Mouse (Mus musculus) limb, embryonic 12.5 days (tissue): ENCODE data around the gene Ankrd35. TPM values are rescaled to one million over a fixed set of nuclear protein-coding genes. Genes with fewer than 3 reads are reported as not detected.
"Not testable (repeated sequence)": the region's sequence is repeated elsewhere in the genome, so short reads cannot be mapped to it uniquely, and the experiment has no call there.

ENCODE experiments used
- ATAC-seq: fragments of 200-750 bp; cut with Nextera tagmentation; 2 replicates; pipeline ENCODE4 v1.8.0; 2017; ENCODE audit warnings: low read depth, moderate TSS enrichment; ENCODE audit not compliant: insufficient number of reproducible peaks, insufficient read depth, low FRiP score, low TSS enrichment
- H3K27ac ChIP-seq: fragments of 300-500 bp; sonication (generic); 2 replicates; pipeline ENCODE4 v1.5.1; 2016; ENCODE audit warnings: mild to moderate bottlenecking, moderate library complexity
- H3K27me3 ChIP-seq: fragments of 300-500 bp; sonication (generic); 2 replicates; pipeline ENCODE4 v1.6.1; 2016; ENCODE audit warnings: mild to moderate bottlenecking, moderate library complexity
- H3K36me3 ChIP-seq: fragments of 300-500 bp; sonication (generic); 2 replicates; pipeline ENCODE4 v1.6.1; 2016; ENCODE audit warnings: mild to moderate bottlenecking, moderate library complexity
- H3K4me1 ChIP-seq: fragments of 300-500 bp; sonication (generic); replicated peaks from 2 replicates; pipeline ENCODE4 v1.6.1; 2016
- H3K4me2 ChIP-seq: fragments of 300-500 bp; sonication (generic); 2 replicates; pipeline ENCODE4 v1.6.1; 2016; ENCODE audit warnings: mild to moderate bottlenecking, moderate library complexity
- H3K4me3 ChIP-seq: fragments of 300-500 bp; sonication (generic); replicated peaks from 2 replicates; pipeline ENCODE4 v1.5.1; 2016; ENCODE audit warnings: mild to moderate bottlenecking
- H3K9ac ChIP-seq: fragments of 300-500 bp; sonication (generic); replicated peaks from 2 replicates; pipeline ENCODE4 v1.6.1; 2016; ENCODE audit warnings: mild to moderate bottlenecking, moderate library complexity
- H3K9me3 ChIP-seq: fragments of 300-500 bp; sonication (generic); 2 replicates; pipeline ENCODE4 v1.6.1; 2016; ENCODE audit warnings: mild to moderate bottlenecking, moderate library complexity
- WGBS: fragments of 180-500 bp; shearing (Covaris S2); methylation state at CpG from one replicate; pipeline ENCODE4 v1.1.7; 2016; 5-methylcytosine and 5-hydroxymethylcytosine counted together
- polyA plus RNA-seq: library from polyadenylated mRNA; unstranded; fragments of >200 nt; fragmentation: Nextera tagmentation; extraction: Ambion mirVana; gene quantifications from 2 replicates; pipeline ENCODE4 v1.2.1, GENCODE M21; 2016

Gene Ankrd35
- polyA plus RNA-seq, 1 experiment from 2014 or later = 0.85 TPM

DNA sequence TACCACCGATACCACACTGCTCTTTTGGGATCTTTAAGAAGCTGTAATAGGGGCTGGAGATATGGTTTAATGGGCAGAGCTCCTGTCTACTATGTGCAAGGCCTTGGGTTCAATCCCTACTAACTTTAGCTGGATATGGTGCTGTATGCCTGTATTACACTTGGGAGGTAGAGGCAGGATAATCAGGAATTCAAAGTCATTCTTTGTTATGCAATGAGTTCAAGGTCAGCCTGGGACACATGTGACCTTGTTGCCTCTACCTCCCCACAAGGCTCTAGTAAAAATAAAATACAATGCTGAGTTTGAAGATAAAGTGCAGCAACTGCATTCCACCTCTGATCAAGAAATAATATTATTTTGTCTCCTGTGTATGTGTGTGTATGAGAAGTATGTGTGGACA is 64.1 kb downstream of the Ankrd35 start:
- no peak overlapping the region for H3K4me3 ChIP-seq
- ATAC-seq = no peak
- no peak overlapping the region for H3K4me2 ChIP-seq
- H3K36me3 ChIP-seq = peaks cover 3% of the 10 kb centered on the region; the same call in 1 of the 2 replicates
- no peak overlapping the region for H3K27ac ChIP-seq
- H3K9ac ChIP-seq = no peak overlapping the region
- no peaks in the 10 kb centered on the region for H3K27me3 ChIP-seq
- 94% methylated on average over 1 of the region's 1 CpGs for WGBS
- no peaks in the 10 kb centered on the region for H3K9me3 ChIP-seq
- H3K4me1 ChIP-seq = peaks cover 2% of the 10 kb centered on the region

DNA sequence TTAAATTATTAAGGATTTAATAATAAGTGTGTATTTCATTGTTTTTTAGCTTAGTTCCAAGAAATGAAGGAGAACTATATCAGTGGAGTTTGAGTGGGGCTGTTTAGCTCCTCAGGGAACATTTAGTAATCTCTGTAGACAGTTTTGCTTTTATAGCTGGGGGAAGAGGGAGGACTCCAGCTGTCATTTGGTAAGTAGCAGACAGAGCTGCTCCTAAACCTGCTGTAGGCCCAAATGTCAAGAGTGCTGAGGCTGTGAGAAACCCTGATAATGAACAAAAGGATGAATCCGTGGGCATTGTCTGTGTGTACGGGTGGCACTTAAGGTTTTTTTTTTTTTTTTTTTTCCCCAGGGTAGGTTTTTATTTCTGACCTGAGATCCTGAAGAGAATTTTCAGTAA is 65.3 kb downstream of the Ankrd35 start:
- Histone ChIP-seq H3K9ac (no peak overlapping the region), H3K4me2 (no peak overlapping the region), H3K4me1 (no peaks in the 10 kb centered on the region), H3K36me3 (peaks cover 3% of the 10 kb centered on the region; the same call in 1 of the 2 replicates), H3K27ac (no peak overlapping the region), H3K9me3 (no peaks in the 10 kb centered on the region), H3K4me3 (no peak overlapping the region), H3K27me3 (no peaks in the 10 kb centered on the region)
- 98% methylated on average over 2 of the region's 2 CpGs for WGBS
- ATAC-seq = no peak

DNA sequence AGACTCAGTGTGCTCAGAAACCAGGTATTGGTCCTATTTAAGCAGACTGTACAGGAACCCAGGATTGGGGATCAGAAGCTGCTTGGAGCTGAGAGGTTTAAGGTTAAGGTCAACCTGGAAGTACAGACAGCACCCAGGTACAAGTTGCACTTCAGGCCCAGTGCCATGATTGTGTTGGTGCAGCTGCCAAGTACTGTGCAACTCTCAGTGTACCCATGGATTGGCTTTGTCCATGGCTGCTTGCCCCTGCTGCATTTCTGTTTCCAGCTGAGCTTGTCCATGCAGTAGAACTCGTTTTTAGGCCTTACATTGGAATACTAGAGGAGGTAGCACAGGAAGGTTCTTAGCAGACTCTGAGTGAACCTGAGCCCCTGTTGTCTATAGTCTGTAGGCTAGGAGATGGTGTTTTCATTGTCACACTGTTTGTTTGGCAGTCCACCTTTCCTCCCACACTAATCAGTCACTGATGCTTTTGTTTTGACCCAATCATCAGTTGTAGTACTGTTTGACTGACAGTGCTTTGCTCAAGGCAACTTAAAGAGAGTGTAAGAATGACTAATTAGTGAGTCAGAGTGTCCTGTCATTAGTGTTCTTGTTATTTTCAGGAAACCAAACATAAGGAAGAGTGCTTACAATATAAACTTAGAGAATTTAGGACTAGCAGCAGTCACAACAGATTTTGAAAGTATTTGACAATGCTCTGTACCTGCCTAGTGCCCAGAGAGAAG is 67.2 kb downstream of the Ankrd35 start:
- H3K36me3 ChIP-seq = peaks cover 3% of the 10 kb centered on the region; the same call in 1 of the 2 replicates
- no peak overlapping the region for H3K9ac ChIP-seq
- no peaks in the 10 kb centered on the region for H3K9me3 ChIP-seq
- no peak overlapping the region for H3K4me2 ChIP-seq
- no peak overlapping the region for H3K4me3 ChIP-seq
- H3K4me1 ChIP-seq = no peaks in the 10 kb centered on the region
- WGBS = 53% methylated on average over 1 of the region's 1 CpGs
- H3K27me3 ChIP-seq = no peaks in the 10 kb centered on the region
- ATAC-seq = no peak
- no peak overlapping the region for H3K27ac ChIP-seq

DNA sequence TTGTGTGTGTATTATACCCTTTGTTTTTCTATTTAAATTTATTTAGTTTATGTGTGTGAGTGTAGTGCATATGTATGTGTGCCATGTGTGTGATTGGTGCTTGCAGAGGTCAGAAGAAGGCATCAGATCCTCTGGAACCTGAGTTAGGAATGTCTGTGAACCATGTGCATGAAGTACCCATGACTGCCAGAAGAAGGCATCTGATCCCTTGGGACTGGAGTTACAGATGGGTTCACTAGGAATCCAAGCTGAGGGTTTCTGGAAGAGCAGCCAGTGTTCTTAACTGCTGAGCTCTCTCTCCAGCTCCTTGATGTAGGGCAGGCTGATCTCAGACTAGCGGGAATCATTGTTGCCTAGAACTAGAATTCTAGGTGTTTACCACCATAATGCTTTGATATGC is 68.1 kb downstream of the Ankrd35 start:
- Histone ChIP-seq H3K27ac (no peak overlapping the region), H3K9me3 (no peaks in the 10 kb centered on the region), H3K4me3 (no peak overlapping the region), H3K4me1 (no peaks in the 10 kb centered on the region), H3K4me2 (no peak overlapping the region), H3K9ac (no peak overlapping the region), H3K36me3 (no peaks in the 10 kb centered on the region), H3K27me3 (no peaks in the 10 kb centered on the region)
- 68% methylated on average over 1 of the region's 1 CpGs for WGBS
- no peak for ATAC-seq

DNA sequence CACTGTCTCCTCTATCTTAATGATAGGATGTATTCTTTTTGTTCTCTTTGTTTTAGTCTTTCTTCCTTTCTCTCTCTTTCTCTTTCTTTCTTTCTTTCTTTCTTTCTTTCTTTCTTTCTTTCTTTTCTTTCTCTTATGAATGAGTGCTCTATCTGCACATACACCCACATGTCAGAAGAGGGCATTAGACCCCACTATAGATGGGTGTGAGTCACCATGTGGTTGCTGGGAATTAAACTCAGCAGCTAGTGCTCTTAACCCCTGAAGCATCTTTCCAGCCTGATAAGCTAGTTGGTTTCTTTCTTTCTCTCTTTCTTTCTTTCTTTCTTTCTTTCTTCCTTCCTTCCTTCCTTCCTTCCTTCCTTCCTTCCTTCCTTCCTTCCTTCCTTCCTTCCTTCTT is 70.3 kb downstream of the Ankrd35 start:
- H3K9ac ChIP-seq, ATAC-seq: not testable (repeated sequence)

More for the DNA sequence above, 70.3 kb downstream of the Ankrd35 start:
- not testable (repeated sequence) for H3K27ac ChIP-seq, H3K4me2 ChIP-seq, H3K27me3 ChIP-seq, H3K36me3 ChIP-seq, H3K9me3 ChIP-seq, H3K4me3 ChIP-seq, H3K4me1 ChIP-seq

Other genes starting within 250 kb of the Ankrd35 start
- gene BC107364, start 217.8 kb upstream of the Ankrd35 start, polyA plus RNA-seq = not detected in 2 replicates
- 7.8 and 8.5 TPM in 2 replicates for gene Hfe2, start 145.0 kb upstream of the Ankrd35 start, polyA plus RNA-seq
- 68.2 and 70.9 TPM in 2 replicates for gene Txnip, start 112.2 kb upstream of the Ankrd35 start, polyA plus RNA-seq
- 0.72 and 1.5 TPM in 2 replicates for gene Gm16253, start 93.1 kb upstream of the Ankrd35 start, polyA plus RNA-seq
- 48.5 and 50.4 TPM in 2 replicates for gene Polr3gl, start 76.0 kb upstream of the Ankrd35 start, polyA plus RNA-seq
- gene Ankrd34a, start 73.5 kb upstream of the Ankrd35 start, polyA plus RNA-seq = 1.5 and 2.2 TPM in 2 replicates
- gene Lix1l, start 69.0 kb upstream of the Ankrd35 start, polyA plus RNA-seq = 5.7 and 6.8 TPM in 2 replicates
- gene Rbm8a, start 40.2 kb upstream of the Ankrd35 start, polyA plus RNA-seq = 176 and 192 TPM in 2 replicates
- gene Pex11b, start 34.8 kb upstream of the Ankrd35 start, polyA plus RNA-seq = 53.9 and 55.3 TPM in 2 replicates
- 0.06 and 0.17 TPM in 2 replicates for gene Gm42957, start 34.7 kb upstream of the Ankrd35 start, polyA plus RNA-seq
- 0.76 and 1.5 TPM in 2 replicates for gene Itga10, start 24.5 kb upstream of the Ankrd35 start, polyA plus RNA-seq
- 70.2 and 70.8 TPM in 2 replicates for gene Pias3, start 26.3 kb downstream of the Ankrd35 start, polyA plus RNA-seq
- 13.5 and 13.7 TPM in 2 replicates for gene Nudt17, start 38.4 kb downstream of the Ankrd35 start, polyA plus RNA-seq
- 38.9 and 40.5 TPM in 2 replicates for gene Polr3c, start 57.5 kb downstream of the Ankrd35 start, polyA plus RNA-seq
- 64.4 and 66.0 TPM in 2 replicates for gene Rnf115, start 57.5 kb downstream of the Ankrd35 start, polyA plus RNA-seq
- gene Pdzk1, start 159.2 kb downstream of the Ankrd35 start, polyA plus RNA-seq = not detected in 2 replicates
- 0.08 and 0.14 TPM in 2 replicates for gene Cd160, start 159.2 kb downstream of the Ankrd35 start, polyA plus RNA-seq
- gene Gja5, start 234.6 kb downstream of the Ankrd35 start, polyA plus RNA-seq = 11.4 and 14.0 TPM in 2 replicates
- 35.1 and 37.7 TPM in 2 replicates for gene Gpr89, start 235.2 kb downstream of the Ankrd35 start, polyA plus RNA-seq